Comparison of ENCODE assay signal across 9 mouse cellular contexts in the genomic region with DNA sequence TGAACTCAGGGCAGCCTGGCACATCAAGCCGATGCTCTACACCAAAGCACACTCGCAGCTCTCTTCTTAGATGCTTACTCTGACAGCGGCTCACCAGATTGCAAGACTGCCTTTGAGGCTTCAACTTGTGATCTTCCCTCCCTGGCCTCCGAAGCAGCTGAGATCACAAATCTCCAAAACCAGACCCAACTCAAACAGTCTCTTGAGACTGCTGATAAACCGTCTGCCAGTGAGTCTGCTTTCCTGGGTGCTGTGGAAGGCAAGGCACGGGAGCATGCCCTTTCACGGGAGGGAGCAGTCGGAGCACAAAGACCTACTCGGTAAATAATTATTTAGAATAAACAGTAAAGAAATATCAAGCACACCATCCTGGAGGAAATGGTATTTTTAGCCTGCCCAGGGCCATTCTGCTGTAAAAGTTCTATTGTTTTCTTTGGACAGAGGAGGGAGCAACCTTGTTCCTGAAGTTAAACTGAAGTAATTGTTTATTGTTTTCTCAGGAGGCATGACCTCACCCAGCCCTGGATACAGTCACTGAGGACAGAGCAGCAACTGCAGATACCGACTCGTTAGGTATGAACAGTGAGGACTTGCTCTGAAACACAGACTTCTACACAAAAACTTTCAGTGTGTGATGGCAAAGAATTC. TPM values are rescaled to one million over a fixed set of nuclear protein-coding genes. Genes with fewer than 3 reads are reported as not detected.
DNase-seq lines count a peak whose midpoint lies in the region; ATAC-seq and TF ChIP-seq lines count a peak whose summit lies in the region.
"Had no signal": no experiment of that assay in that cellular context is flagged by ENCODE, and none has a peak within 500 bp of the region (broad histone marks: within the 10 kb centered on the region; RNA-seq: fewer than 3 reads in every experiment).

No protein-coding gene starts in this region.

- 12% methylated on average over 11 of the region's 11 CpGs for WGBS in heart, embryonic 11.5 days (ENCODE audit: insufficient replicate concordance)
- WGBS in liver, embryonic 14.5 days (ENCODE audit: insufficient replicate concordance): 17% methylated on average over 11 of the region's 11 CpGs
- WGBS in thymus, adult 2 months: 95% methylated on average over 11 of the region's 11 CpGs

- H3K4me3 ChIP-seq in MEL (ENCODE audit: control insufficient read depth in 1 of 2, insufficient read depth in 1 of 2, low read depth in 2 of 2, low read length in 2 of 2): no peak overlapping the region
- H3K4me3 ChIP-seq in heart, embryonic 11.5 days (ENCODE audit: low read depth, low read length): no peak overlapping the region
- H3K4me3 ChIP-seq in liver, embryonic 14.5 days (ENCODE audit: insufficient read depth in 1 of 2, low read depth in 2 of 2, low read length in 2 of 2): no peak overlapping the region
- no peak overlapping the region for H3K4me3 ChIP-seq in thymus, adult 2 months (ENCODE audit: control insufficient read depth, insufficient read depth, low read length)
- H3K4me3 ChIP-seq: hindbrain, embryonic 15.5 days had no signal

- no peaks in the 10 kb centered on the region for H3K79me2 ChIP-seq in MEL (ENCODE audit: control insufficient read depth, insufficient read depth, low read length, poor library complexity)

- H3K27me3 ChIP-seq in MEL (ENCODE audit: control insufficient read depth in 1 of 2, insufficient read depth in 2 of 2, low read length in 2 of 2): no peaks in the 10 kb centered on the region
- H3K27me3 ChIP-seq in heart, embryonic 11.5 days (ENCODE audit: control insufficient read depth, insufficient read depth, low read length): no peaks in the 10 kb centered on the region
- H3K27me3 ChIP-seq in liver, embryonic 14.5 days (ENCODE audit: control insufficient read depth, insufficient read depth, low read length): no peaks in the 10 kb centered on the region
- no peaks in the 10 kb centered on the region for H3K27me3 ChIP-seq in thymus, adult 2 months (ENCODE audit: control insufficient read depth, insufficient read depth, low read length)
- H3K27me3 ChIP-seq: hindbrain, embryonic 15.5 days had no signal

- no peak overlapping the region for H3K9ac ChIP-seq in MEL (ENCODE audit: control insufficient read depth, low read depth, low read length, poor library complexity, severe bottlenecking)
- no peak overlapping the region for H3K9ac ChIP-seq in heart, embryonic 11.5 days (ENCODE audit: low read depth, low read length)
- no peak overlapping the region for H3K9ac ChIP-seq in liver, embryonic 14.5 days (replicated peaks)
- H3K9ac ChIP-seq: hindbrain, embryonic 15.5 days had no signal

- H3K4me1 ChIP-seq in MEL (ENCODE audit: control insufficient read depth in 1 of 2, insufficient read depth in 2 of 2, low read length in 2 of 2): peaks cover 9 to 14% of the 10 kb centered on the region in 2 experiments
- peaks cover 10% of the 10 kb centered on the region for H3K4me1 ChIP-seq in heart, embryonic 11.5 days (ENCODE audit: control insufficient read depth, insufficient read depth, low read length)
- peaks cover 13 to 22% of the 10 kb centered on the region in 2 experiments for H3K4me1 ChIP-seq in liver, embryonic 14.5 days (replicated peaks; ENCODE audit: control insufficient read depth in 2 of 2, insufficient read depth in 2 of 2, low read length in 1 of 2)
- H3K4me1 ChIP-seq in thymus, adult 2 months (replicated peaks; ENCODE audit: control insufficient read depth, insufficient read depth, low read length): no peaks in the 10 kb centered on the region

- 0 out of 2 replicates have a peak overlapping the region, but pooled peaks have one; percentile 25 for H3K4me2 ChIP-seq in heart, embryonic 11.5 days
- H3K4me2 ChIP-seq in liver, embryonic 14.5 days (ENCODE audit: low read depth): no peak overlapping the region; the same call in 1 of the 2 replicates
- H3K4me2 ChIP-seq: hindbrain, embryonic 15.5 days had no signal

- no peak for TF ChIP-seq RAD21 in MEL (IDR thresholded peaks at IDR 0.05; ENCODE audit: low read depth, low read length)

- no peaks in the 10 kb centered on the region for H3K9me3 ChIP-seq in MEL (replicated peaks; ENCODE audit: insufficient read depth, low read length)
- H3K9me3 ChIP-seq in heart, embryonic 11.5 days (replicated peaks; ENCODE audit: control insufficient read depth, low read length): no peaks in the 10 kb centered on the region
- no peaks in the 10 kb centered on the region for H3K9me3 ChIP-seq in liver, embryonic 14.5 days (ENCODE audit: control insufficient read depth, low read length)
- H3K9me3 ChIP-seq: hindbrain, embryonic 15.5 days had no signal

- no peak overlapping the region for H3K27ac ChIP-seq in MEL (ENCODE audit: control insufficient read depth, low read depth, low read length)
- H3K27ac ChIP-seq in heart, embryonic 11.5 days (ENCODE audit: low read depth, low read length): peak overlapping the region; percentile 55; the same call in 1 of the 2 replicates
- no peak overlapping the region for H3K27ac ChIP-seq in liver, embryonic 14.5 days
- no peak overlapping the region for H3K27ac ChIP-seq in thymus, adult 2 months (ENCODE audit: control insufficient read depth, insufficient read depth, low read length)
- H3K27ac ChIP-seq: hindbrain, embryonic 15.5 days had no signal

- no peak for TF ChIP-seq POLR2A in MEL (IDR thresholded peaks at IDR 0.05; ENCODE audit: control insufficient read depth in 1 of 2, insufficient read depth in 1 of 2, low read depth in 1 of 2, low read length in 2 of 2, poor library complexity in 1 of 2)
- TF ChIP-seq POLR2A in thymus, adult 2 months (IDR thresholded peaks at IDR 0.05; ENCODE audit: control insufficient read depth, extremely low read depth, insufficient read depth, low read length, poor library complexity): no peak

- peaks cover 2 to 15% of the 10 kb centered on the region in 2 experiments; a peak in 3 of 4 replicates for H3K36me3 ChIP-seq in MEL (ENCODE audit: control insufficient read depth in 1 of 2, insufficient read depth in 2 of 2, low read length in 2 of 2)
- H3K36me3 ChIP-seq in heart, embryonic 11.5 days (ENCODE audit: control insufficient read depth, insufficient read depth, low read length): no peaks in the 10 kb centered on the region
- no peaks in the 10 kb centered on the region; the same call in 1 of the 2 replicates for H3K36me3 ChIP-seq in liver, embryonic 14.5 days (replicated peaks; ENCODE audit: control insufficient read depth, insufficient read depth, low read depth)
- no peaks in the 10 kb centered on the region for H3K36me3 ChIP-seq in thymus, adult 2 months (ENCODE audit: control insufficient read depth, insufficient read depth, low read length)
- H3K36me3 ChIP-seq: hindbrain, embryonic 15.5 days had no signal

- TF ChIP-seq CTCF in MEL (IDR thresholded peaks at IDR 0.05 in 2 of 3, conservative IDR thresholded peaks at IDR 0.05 in 1 of 3; ENCODE audit: control insufficient read depth in 1 of 3, insufficient read depth in 1 of 3, low read depth in 2 of 3, low read length in 3 of 3, poor library complexity in 1 of 3, severe bottlenecking in 1 of 3): no peak
- no peak for TF ChIP-seq CTCF in liver, embryonic 14.5 days (IDR thresholded peaks at IDR 0.05; ENCODE audit: low read depth)
- no peak for TF ChIP-seq CTCF in thymus, adult 2 months (IDR thresholded peaks at IDR 0.05; ENCODE audit: borderline replicate concordance, control insufficient read depth, extremely low read depth, insufficient read depth, low read length, poor library complexity)

- ATAC-seq in heart, embryonic 11.5 days (replicated peaks; ENCODE audit: insufficient number of reproducible peaks, low FRiP score, low TSS enrichment): no peak
- ATAC-seq in liver, embryonic 14.5 days (ENCODE audit: insufficient read depth): peak; percentile 71
- no peak for ATAC-seq in inflammation-experienced regulatory T-cells, adult 6 months
- no peak for ATAC-seq in granulocyte monocyte progenitor cell, adult 5-6 weeks (replicated peaks; ENCODE audit: poor library complexity, severe bottlenecking)

- DNase-seq in adrenal gland, postnatal 14 days: peak; percentile 17
- DNase-seq in adrenal gland, adult 8-10 months: no peak
- DNase-seq in MEL (ENCODE audit: low read depth, low spot score): no peak
- peak; percentile 38 to 49 (median 47) for DNase-seq in liver, embryonic 14.5 days (ENCODE audit: low read depth in 3 of 3, low spot score in 3 of 3)
- DNase-seq in thymus, adult 2 months: no peak

- TF ChIP-seq EP300 in MEL (IDR thresholded peaks at IDR 0.05; ENCODE audit: low read depth in 1 of 2, low read length in 2 of 2): peak in 1 of 2 experiments; percentile 29; a peak in 1 of 4 replicates
- TF ChIP-seq EP300 in liver, embryonic 14.5 days (IDR thresholded peaks at IDR 0.05; ENCODE audit: low read depth): peak; percentile 73

TF ChIP-seq in MEL, 35 proteins besides CTCF, POLR2A, EP300 and RAD21:
- TF ChIP-seq TAL1 (IDR thresholded peaks at IDR 0.05; ENCODE audit: low read length) (no peak), MAFK (IDR thresholded peaks at IDR 0.05; ENCODE audit: borderline replicate concordance, low read depth, low read length) (no peak), TCF12 (IDR thresholded peaks at IDR 0.05; ENCODE audit: low read depth, low read length) (0 out of 2 replicates have a peak, but pooled peaks have one; percentile 26)

RNA-seq across cellular contexts. Expression of a gene that starts 41.8 kb away (rescaled TPM):
- total RNA-seq in adrenal gland, postnatal 14 days (2021): 12.1 and 12.2 TPM in 2 replicates
- 10 to 100 TPM; 18.7 to 22.3 (median 19.9) TPM for total RNA-seq in adrenal gland, adult 8-10 months (2022)
- 2.2 and 2.4 TPM in 2 replicates for total RNA-seq in MEL (2012; rRNA removed)
- 1 to 10 TPM in 1 of 2 experiments, not detected in 1; 7.6 TPM for polyA plus RNA-seq in MEL (2012; ENCODE audit: insufficient read depth in 1 of 2, insufficient read length in 2 of 2, low read depth in 1 of 2, low replicate concordance in 2 of 2, missing spikeins in 1 of 2)
- polyA plus RNA-seq in heart, embryonic 11.5 days (2014; fragmentation: Nextera tagmentation; extraction: Ambion mirVana): 1.3 and 2.5 TPM in 2 replicates
- 3.0 and 4.3 TPM in 2 replicates for polyA plus RNA-seq in liver, embryonic 14.5 days (2012; rRNA removed)
- 1.8 and 2.3 TPM in 2 replicates for polyA plus RNA-seq in liver, embryonic 14.5 days (2014; fragmentation: Nextera tagmentation; extraction: Ambion mirVana)
- under 1 TPM; 0.42 to 0.63 (median 0.48) TPM for polyA plus RNA-seq in inflammation-experienced regulatory T-cells, adult 6 months (2017; shearing (Covaris generic))
- polyA plus RNA-seq in thymus, adult 2 months (2012; rRNA removed): 2.7 and 2.9 TPM in 2 replicates
- total RNA-seq in granulocyte monocyte progenitor cell, adult 5-6 weeks (2014; fragmentation: Nextera tagmentation): 9.9 and 10.5 TPM in 2 replicates
- total RNA-seq in granulocyte monocyte progenitor cell, adult 5-6 weeks (2017): 4.6 and 5.6 TPM in 2 replicates

Comparison
In these comparisons a context has a peak if more than half of its experiments do, and no peak if none do; other contexts are left out.
1. DNase-seq: peak in adrenal gland, postnatal 14 days (single experiment) and liver, embryonic 14.5 days (3 of 3); none in adrenal gland, adult 8-10 months (single experiment), MEL (single experiment) and thymus, adult 2 months (single experiment).